Mouse (Mus musculus) heart, postnatal 4 days (tissue): ENCODE measurements around the gene Tmprss5. TPM values are rescaled to one million over a fixed set of nuclear protein-coding genes. Genes with fewer than 3 reads are reported as not detected.

Experiments used
- DNase-seq: peaks from one replicate; pipeline ENCODE4 v3.0.0; 2021
- total RNA-seq, 2 experiments: library from RNA; stranded (reverse); gene quantifications; 2 replicates each; pipeline ENCODE4 v1.2.3; 2021

Gene Tmprss5
- total RNA-seq = not detected

- DNase-seq = no peak
Observed at GRCm38 (mm10) chr9:49081107-49081506, at the start of gene Tmprss5. Gene Tmprss5 (plus strand): TSS chr9:49081260.

DNA sequence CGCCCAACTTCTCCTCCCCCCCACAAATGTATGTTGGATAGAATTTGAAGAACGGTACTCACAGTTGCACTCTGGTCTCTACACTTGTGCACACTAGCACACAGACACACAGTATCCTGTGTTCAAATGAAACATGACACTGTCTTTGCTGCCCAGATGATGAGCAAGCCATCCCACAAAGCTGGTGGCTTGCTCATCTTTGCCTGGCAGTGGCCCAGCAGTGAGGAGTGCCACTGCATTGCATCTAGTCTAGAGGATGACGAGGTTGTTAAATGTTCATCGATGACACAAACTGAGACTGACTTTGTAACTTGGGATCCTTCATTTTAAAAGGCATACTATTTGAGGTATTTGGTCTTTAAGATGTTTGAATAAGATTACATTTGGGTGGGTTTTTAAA lies 46.3 kb upstream of the Tmprss5 start:
- DNase-seq = no peak

- DNase-seq = no peak
Observed at GRCm38 (mm10) chr9:49050901-49051300, 30.2 kb upstream of the Tmprss5 start.

- peak; percentile 78 for DNase-seq
Observed at GRCm38 (mm10) chr9:49051349-49051748, 29.7 kb upstream of the Tmprss5 start.

DNA sequence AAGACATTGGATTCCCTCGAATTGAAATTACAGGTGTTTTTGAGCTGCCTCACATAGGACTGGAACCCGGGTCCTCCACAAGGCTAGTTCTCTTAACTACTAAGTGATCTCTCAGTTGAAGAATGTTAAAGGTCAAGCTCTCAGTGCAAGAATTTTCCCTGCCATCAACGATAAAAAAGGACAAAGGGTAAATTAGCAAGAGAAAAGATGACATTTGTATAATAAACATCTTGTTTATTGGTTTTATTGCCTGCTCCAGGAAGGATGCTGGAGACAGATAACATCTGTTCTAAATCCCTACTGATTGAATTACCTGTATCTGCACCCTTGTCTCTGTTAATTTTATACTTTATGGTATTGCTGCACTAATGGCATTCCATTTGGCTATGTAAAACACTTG lies 27.0 kb upstream of the Tmprss5 start:
- DNase-seq = no peak

DNA sequence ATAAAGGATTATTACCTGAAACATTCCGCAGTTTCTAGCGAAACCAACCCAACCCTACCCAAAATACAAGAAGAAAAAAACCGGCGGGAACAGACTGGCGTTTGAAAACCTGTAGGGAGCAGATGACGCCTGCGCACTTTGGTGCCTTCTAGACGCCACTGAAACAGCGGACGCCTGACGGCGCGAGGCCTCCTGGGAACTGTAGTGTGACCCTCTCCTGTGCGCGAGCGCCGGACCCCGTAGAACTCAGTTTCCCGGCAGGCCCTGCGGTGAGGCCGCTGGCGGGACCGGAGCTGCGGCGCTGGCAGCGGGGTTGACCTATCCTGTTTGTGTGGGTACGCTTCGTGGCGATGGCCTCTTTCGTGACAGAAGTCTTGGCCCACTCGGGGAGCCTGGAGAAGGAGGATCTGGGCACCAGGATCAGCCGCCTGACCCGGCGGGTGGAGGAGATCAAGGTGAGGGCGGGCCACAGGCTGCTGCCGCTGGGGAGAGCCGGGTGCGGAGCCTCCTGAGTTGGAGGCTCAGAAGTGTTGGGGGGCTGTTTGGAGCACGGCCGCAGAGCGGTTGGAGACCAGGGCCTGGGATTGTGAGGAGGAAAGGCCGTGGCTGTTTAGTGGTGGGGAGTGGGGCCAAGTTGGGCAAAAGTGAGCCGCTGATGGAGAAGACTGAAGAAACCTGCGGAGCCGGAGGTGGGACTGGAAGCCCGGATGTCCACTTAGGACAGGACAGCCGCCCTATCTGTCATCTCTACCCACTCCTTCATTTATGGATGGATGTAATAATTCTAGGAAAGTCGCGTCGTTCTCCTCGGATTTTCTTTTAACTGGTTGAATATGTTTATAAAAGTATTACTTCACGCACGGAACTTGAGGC lies 25.5 kb upstream of the Tmprss5 start, which contains the start of gene Zw10:
Gene Zw10 (plus strand): TSS at position 281 of the 873 bp plus-strand sequence.
- DNase-seq = peak; percentile 94

DNA sequence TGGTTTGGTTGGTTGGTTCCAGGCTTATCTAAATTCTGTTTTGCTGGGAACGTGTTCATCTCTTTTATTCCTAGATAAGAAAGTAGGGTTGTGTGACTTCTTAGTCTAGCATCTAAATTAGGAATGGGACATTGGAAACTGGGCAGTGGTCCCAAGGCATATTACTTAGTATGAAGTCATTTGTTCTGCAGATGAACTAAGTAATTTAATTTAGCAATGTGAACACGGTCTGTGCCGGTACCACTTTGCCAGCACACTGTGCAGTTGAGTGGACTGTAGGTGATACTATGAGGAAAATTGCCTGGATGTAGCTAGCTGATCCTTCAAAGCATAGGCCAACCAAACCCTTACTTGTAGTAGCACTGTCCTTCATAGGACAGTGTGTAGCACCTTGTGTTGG lies 4.2 kb upstream of the Tmprss5 start:
- DNase-seq = peak; percentile 40

DNA sequence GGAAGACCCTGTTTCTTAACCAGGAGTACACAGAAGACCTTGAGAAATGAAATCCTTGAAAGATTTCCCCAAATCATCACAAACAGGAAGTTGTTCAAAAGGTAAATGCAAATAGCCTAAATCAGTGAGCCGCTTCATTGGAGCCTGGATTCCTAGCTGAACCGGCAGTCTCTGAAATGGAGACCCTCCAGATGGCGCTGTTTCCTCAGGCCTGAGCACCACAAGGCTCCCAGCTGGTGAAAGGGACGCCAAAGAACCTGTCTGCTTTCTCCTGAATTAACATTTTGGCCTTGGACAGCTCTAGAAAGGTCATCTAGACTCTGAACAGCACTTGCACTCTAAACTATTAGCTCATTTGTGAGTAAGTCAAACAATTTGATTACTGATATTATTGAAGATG lies 501 bp downstream of the Tmprss5 start:
- peak; percentile 85 for DNase-seq

DNA sequence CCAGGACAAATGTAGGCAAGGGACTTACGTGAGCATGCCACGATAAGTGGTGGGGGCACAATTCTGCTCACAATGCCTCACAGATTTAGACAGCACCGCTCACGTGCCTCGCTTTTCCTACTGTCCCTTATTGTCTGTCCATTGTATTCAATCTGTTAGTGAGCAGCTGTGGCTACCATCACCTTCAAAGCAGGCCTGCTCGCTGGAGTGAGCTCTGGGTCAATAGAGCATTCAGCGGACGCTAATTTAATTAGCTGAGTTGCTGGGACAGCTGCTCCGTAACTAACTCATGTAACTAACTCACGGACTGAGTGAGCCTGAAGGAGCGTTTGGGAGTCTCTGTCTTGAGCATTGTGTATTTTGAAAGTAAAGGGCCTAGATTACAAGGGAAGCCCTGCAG lies 6.3 kb downstream of the Tmprss5 start:
- no peak for DNase-seq

DNA sequence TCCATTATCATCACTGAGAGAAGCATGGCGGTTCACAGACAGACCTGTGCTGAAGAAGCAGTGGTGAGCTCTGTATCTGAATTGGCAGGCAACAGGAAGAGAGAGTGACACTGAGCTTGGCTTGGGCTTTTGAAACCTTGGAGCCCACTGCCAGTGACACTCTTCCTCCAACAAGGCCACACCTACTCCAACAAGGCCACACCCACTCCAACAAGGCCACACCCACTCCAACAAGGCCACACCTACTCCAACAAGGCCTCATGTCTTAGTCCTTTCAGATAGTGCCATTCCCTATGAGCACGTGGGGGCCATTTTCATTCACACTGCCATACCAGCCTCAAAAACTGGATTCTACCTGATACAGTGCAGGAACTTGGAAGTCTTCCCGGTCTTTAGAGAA lies 17.8 kb downstream of the Tmprss5 start:
- no peak for DNase-seq

DNA sequence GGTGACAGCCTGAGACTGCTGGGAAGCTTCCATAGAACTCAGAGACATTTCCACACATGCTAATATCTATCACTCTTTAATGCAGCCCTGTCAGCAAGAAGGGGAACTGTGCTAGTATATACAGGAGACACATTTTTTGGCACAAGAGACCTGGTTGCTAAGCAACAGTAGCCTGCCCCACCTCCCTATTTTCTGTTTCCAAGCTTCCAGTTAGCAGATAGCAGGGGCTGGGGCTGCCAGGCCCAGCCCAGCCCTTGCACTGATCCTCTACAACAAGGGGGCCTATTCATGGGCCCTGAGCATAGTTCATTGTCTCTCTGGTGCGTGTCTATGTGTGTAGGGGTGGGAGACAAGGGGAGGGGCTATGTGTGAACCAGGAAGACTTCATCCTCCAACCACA lies 21.3 kb downstream of the Tmprss5 start:
- no peak for DNase-seq

DNA sequence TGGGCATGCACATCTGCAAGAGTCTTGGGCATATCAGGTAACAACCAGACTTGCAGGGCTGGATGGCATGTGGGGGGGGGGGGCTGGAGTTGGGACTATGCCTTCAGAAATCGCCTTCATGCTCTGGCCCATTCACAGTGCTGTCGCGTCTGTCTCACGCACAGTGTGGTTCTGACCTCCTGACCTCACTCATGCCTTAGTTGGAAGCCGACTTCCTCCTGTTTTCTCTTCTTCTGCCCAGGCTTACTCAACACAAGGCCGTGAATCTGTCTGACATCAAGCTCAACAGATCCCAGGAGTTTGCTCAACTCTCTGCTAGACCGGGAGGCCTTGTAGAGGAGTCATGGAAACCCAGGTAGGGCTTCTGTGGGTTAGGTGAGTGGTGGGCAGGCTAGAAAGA lies 28.0 kb downstream of the Tmprss5 start:
- DNase-seq = no peak

DNA sequence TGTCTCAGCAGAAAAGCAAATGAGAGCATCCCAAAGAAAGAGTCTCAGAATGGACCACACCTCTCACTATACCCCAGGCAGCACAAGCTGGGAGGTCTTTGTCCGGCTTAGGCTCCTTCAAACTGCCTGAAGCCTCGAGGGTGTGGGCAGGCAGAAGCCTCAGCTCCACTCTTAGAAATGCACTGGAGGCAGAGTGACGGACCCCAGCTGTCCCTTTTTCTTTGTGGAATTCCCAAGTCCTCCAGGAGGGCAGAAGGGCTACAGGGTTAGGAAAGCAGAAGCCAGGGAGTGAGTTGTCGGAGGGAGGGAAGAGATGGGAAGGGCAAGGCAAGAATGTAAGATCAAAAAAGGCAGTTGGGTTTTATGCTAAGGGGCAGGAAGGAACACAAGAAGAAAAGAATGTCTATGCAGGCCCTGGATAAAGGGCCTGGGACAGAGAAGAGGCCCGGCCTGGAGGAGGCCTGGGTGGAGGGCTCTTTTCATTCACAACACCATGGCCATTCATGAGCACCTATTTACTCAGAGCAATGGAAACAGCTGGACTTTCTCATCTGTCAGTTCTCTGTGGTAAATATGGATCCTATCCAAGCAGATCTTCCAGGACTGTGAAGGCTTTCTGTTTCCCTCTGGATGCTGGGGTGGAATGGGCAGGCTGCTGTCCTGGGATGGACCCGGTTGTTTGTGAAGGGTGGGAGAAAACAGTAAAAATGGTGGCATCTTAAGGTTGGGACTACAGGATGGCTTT lies 29.6 kb downstream of the Tmprss5 start:
- no peak for DNase-seq

- DNase-seq = no peak
Observed at GRCm38 (mm10) chr9:49111296-49111695, 30.2 kb downstream of the Tmprss5 start.

GRCm38 (mm10) chr9:49118271-49118825 lies 37.3 kb downstream of the Tmprss5 start:
- DNase-seq = no peak

- no peak for DNase-seq
Observed at GRCm38 (mm10) chr9:49119759-49120158, 38.7 kb downstream of the Tmprss5 start.

DNA sequence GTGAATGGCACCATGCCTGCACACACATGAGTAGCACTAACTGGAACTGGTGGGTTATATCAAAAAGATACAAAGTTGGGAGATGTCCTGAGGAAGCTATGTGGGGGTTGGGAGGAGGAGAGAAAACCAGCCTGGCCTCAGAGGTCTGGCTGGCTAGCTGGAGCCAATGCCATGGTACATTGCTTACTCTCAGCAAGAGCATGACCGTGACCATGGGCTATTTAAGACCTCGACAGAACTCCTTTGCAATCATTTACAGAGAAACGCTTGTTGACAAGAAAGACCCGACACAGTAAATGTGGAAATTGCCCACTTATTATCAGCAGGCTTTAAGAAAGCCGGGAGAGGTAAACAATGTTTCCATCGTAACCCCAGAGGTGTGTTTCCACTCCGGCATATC lies 44.6 kb downstream of the Tmprss5 start:
- no peak for DNase-seq

DNA sequence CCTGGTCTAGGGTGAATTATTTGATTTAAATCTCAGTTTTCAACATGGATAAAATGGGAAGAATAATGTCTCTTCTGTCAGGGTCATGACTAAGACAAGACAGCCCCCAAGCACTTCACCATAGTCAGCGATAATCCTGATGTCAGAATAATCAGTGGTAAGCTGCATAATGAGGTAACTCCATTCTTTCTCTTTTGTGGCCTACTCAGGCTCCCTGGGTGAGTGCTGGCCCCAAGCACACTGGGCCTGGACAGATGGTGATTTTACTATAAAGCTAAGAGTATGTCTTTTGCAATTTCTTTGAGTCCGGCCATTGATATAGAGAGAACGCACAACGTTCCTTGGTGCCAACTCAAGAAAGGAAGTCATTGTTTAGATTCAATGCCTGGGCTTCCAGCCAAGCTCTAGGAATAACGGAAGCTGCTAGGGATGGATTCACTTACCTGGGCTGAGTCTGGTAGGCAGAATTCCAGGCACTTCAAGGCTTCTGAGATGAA lies 49.5 kb downstream of the Tmprss5 start:
- DNase-seq = no peak

- DNase-seq = no peak
Observed at GRCm38 (mm10) chr9:49143841-49144240, 62.8 kb downstream of the Tmprss5 start.

- DNase-seq = no peak
Observed at GRCm38 (mm10) chr9:49145776-49146175, 64.7 kb downstream of the Tmprss5 start.

DNA sequence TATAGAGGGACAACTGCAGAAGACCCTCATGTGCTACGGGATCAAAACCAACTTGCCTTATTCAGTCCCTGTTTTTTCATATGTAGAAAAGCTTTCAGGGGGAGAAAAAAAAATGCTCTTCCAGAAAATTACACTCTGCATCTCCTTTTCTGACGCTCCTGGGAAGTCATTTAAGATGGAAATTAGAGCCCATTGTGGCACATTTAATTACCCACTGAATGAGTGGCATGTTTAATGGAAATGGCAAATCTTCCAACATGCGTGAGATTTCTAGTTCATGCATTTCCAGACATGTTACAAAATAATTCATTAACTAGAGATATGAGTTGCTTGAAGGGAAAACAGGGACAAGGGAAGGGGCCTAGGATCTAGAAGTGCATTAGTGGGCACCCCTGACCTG lies 66.0 kb downstream of the Tmprss5 start:
- DNase-seq = no peak
